Mouse (Mus musculus) liver, embryonic 14.5 days (tissue): ENCODE results near the gene Slc18b1.
A peak's percentile ranks its signal among the peaks of the same experiment; 100 is the strongest.

Experiments
- CTCF ChIP-seq: IDR thresholded peaks from 2 replicates; pipeline ENCODE4 v1.5.1; 2016; ENCODE audit warnings: antibody characterized with exemption, low read depth, control low read depth
- EP300 ChIP-seq: IDR thresholded peaks from 2 replicates; pipeline ENCODE4 v1.6.1; 2016; ENCODE audit warnings: antibody characterized with exemption, low read depth

DNA sequence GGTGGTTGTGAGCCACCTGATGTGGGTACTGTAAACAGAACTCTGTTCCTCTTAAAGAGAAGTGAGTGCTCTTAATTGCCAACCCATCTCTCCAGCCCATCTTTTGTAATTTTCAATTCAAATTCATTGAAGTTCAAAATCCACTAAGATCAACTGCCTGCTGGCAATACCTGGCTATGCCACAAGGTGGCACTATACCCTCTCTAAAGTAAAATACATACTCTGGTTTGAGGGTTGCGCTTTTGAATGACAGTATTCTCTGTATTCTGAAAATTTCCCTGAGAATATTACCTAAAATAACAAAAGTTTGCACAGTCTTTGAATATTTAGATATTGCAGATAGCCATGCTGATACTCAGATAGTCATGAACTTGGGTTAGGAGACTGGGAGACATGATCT, 18.4 kb downstream of the Slc18b1 start:
- TF ChIP-seq CTCF = peak; percentile 75
- TF ChIP-seq EP300 = no peak
